Mouse (Mus musculus): ENCODE measurements around the gene Ctbp2. TPM values are rescaled to one million over a fixed set of nuclear protein-coding genes. Genes with fewer than 3 reads are reported as not detected.

The Ctbp2 gene
- total RNA-seq, 2 experiments from 2014 or later = 35.8 to 35.9 TPM

DNA sequence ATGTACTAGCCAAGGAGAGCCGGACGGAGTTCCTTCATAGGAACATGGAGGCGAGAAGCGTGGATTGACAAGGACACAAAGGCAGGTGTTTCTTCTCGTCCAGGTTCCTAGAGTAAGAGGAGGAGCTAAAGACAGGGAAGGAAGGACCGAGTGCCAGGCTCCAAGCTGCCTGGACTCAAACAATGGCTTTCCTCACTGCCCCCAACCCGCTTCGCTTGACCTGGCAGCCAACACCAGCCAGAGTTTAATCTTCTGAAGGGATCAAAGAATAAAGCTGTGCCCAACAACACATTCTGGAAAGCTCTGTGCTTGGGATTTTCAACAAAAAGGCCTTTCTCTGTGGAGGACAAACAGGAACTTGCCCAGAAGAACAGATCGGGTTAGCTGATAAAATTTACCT lies 70.4 kb downstream of the Ctbp2 start:
- intact Hi-C loops (cut with DNase I) = loop anchor here (5.0 kb wide), 1 partner anchor 69 kb away; the partner anchor contains the start of genes Ctbp2 and Fgfr2
- no peak for DNase-seq

- DNase-seq = peak; percentile 61 to 68
- intact Hi-C loops (cut with DNase I) = loop anchor here (5.0 kb wide), 1 partner anchor 69 kb away; the partner anchor contains the start of genes Ctbp2 and Fgfr2
Measured at GRCm38 (mm10) chr7:133052819-133053218, 71.3 kb downstream of the Ctbp2 start.

GRCm38 (mm10) chr7:133050681-133051080 lies 73.5 kb downstream of the Ctbp2 start:
- no peak for DNase-seq
- intact Hi-C loops (cut with DNase I) = loop anchor here (5.0 kb wide), 1 partner anchor 72 kb away; the partner anchor contains the start of genes Ctbp2 and Fgfr2

- no peak for DNase-seq
- intact Hi-C loops (cut with DNase I) = no loop called here
Measured at GRCm38 (mm10) chr7:133048085-133048630, 76.0 kb downstream of the Ctbp2 start.

DNA sequence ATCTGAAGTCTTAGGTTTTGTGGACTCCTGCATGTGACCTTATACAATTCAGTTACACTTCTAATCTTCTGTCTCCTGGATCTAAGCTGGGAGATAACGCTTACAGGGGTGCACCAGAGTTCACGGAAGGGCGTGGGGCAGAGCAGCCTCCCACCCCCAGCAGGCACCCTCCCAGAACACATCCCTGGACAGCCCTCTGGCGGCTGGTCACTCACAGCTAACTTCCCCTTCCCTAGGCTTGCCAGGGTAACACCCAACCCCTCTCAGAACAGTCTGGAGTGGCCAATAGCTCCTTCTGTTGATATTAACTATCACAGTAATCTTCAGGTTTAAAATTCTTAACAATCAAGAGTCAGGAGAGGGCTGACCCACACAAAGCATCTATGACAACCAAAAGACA lies 76.9 kb downstream of the Ctbp2 start:
- intact Hi-C loops (cut with DNase I) = no loop called here
- peak; percentile 39 to 57 for DNase-seq

DNA sequence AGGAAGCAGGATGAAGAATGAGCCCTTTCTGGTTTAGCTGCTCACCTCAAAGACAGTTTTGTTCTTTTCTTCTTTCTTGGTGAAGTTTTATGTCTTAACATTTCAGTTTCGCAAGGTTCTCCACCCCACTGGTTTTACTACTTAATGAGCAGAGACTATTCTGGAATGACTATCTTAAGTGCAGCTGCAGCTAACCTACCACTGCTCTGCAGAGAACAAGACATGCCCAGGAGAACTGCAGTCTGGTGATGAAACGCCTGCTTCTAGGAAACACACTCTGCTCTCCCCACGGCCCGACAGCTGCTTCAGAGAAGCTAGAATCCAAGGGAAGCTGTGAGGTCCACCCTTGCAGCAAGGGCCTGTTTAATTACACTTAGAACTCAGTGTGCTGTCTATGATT lies 79.4 kb downstream of the Ctbp2 start:
- intact Hi-C loops (cut with DNase I) = no loop called here
- DNase-seq = no peak

- DNase-seq = no peak
- intact Hi-C loops (cut with DNase I) = no loop called here
Measured at GRCm38 (mm10) chr7:133041784-133042183, 82.4 kb downstream of the Ctbp2 start.

DNA sequence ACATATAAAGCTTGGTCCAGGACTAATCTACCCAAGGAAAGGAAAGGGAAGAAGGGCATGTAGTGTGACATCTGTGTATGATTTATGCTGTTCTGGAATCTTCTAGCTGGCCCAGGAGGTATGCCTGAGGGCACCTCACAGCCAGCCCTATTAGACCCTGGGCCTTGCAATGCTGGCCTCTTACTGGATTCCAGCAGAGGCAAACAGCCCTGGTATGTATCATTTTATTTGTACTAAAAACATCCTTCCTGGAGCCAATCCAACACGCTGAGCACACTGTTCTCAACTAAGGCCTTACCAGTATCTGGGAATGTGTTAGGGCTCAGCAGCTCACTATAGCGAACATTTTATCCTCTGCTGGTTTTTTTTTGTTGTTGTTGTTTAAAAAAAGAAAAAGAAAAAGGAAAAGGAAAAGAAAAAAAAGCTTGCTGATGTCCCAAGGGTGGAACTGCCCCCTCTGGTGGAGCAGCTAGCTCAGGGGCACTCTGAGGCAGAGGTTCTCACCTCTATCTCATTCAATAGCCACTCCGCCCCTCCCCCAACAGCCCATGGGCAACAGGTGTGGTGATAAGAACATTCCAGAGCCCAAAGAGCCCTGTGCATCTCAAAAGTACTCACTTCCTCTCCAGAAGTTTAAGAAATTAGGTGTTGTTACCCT lies 83.3 kb downstream of the Ctbp2 start:
- no peak for DNase-seq
- intact Hi-C loops (cut with DNase I) = no loop called here

DNA sequence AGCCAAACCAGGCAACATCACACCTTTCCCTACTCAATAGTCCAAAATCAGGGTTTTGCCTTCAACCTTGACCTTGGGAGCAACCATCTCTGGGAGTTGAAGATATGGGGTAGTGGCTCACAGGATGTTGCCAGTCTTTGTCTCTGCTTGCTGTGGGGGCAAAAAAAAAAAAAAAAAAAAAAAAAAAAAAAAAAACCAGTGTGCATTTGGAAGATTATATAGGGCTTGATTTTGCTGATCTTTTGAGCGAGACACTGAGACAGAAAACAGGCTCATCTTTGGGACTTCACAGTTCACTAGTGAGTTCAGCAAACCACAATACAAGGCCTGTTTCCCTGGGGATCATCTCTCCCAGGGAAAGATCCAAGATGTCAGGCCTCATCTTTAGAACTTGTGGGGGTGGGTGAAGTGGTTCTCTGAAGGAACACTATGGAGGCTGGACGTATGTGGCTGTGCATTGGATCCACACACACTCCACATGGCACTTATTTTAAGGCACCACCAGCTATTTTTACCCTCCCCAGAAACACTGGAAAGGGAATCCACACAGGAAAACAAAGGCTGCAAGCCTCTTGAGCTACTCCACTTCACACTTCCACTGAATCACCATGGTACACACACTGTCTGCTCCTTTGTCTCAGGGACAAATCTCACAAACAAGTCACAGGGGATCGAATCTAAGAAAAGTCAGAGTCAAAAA lies 84.4 kb downstream of the Ctbp2 start:
- DNase-seq = no peak
- intact Hi-C loops (cut with DNase I) = loop anchor here (5.0 to 10.0 kb wide), 2 partner anchors 435 to 598 kb away; partner anchors contain the start of gene Edrf1

GRCm38 (mm10) chr7:133037618-133038017 lies 86.5 kb downstream of the Ctbp2 start:
- intact Hi-C loops (cut with DNase I) = loop anchor here (5.0 to 10.0 kb wide), 2 partner anchors 437 to 600 kb away; partner anchors contain the start of gene Edrf1
- peak in 1 of 2 experiments; percentile 23 for DNase-seq

GRCm38 (mm10) chr7:133037217-133037616 lies 86.9 kb downstream of the Ctbp2 start:
- DNase-seq = peak in 1 of 2 experiments; percentile 57
- intact Hi-C loops (cut with DNase I) = loop anchor here (5.0 to 10.0 kb wide), 2 partner anchors 438 to 600 kb away; partner anchors contain the start of gene Edrf1

- intact Hi-C loops (cut with DNase I) = loop anchor here (5.0 to 10.0 kb wide), 2 partner anchors 439 to 601 kb away; partner anchors contain the start of gene Edrf1
- DNase-seq = no peak
Measured at GRCm38 (mm10) chr7:133035901-133036300, 88.3 kb downstream of the Ctbp2 start.

DNA sequence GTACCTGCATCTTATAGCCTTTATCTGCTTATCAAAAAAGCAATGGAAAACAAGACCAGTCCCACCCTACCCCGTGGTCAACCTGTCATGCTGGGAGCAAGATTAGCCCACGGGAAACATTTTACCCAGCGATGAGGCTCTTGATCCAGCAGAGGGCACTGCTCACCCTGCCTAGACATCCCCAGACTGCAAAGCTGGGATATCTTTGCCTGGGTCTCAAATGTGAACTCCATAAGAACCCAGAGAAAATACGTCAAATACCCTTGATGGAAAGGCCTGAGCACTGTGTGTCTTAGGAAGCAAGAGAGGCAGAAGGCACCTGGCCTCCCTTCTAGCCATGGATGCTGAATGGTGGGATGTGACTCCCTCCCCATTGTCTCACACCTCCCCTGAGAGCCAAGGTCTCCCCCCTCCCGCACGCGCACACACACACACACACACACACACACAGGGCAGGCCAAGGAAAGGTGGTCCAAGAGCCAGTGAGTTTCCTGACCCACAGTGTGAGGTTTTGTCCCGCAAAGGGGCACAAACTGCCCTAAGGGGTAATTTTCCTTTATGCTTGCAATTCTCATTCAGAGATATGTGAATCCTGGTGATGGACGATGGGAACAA lies 91.5 kb downstream of the Ctbp2 start:
- DNase-seq = peak; percentile 72 to 81
- intact Hi-C loops (cut with DNase I) = loop anchor here (1.0 to 10.0 kb wide), 5 partner anchors 30 to 442 kb away; partner anchors contain the start of gene Fgfr2

GRCm38 (mm10) chr7:133029496-133030047 lies 94.6 kb downstream of the Ctbp2 start:
- intact Hi-C loops (cut with DNase I) = loop anchor here (5.0 to 10.0 kb wide), 2 partner anchors 148 to 445 kb away; no protein-coding TSS in a partner anchor
- no peak for DNase-seq

- DNase-seq = no peak
- intact Hi-C loops (cut with DNase I) = no loop called here
Measured at GRCm38 (mm10) chr7:133029004-133029403, 95.2 kb downstream of the Ctbp2 start.

GRCm38 (mm10) chr7:133027930-133028329 lies 96.2 kb downstream of the Ctbp2 start:
- intact Hi-C loops (cut with DNase I) = no loop called here
- DNase-seq = no peak

GRCm38 (mm10) chr7:133024694-133025093 lies 99.5 kb downstream of the Ctbp2 start:
- intact Hi-C loops (cut with DNase I) = no loop called here
- DNase-seq = no peak

GRCm38 (mm10) chr7:133019481-133020020 lies 104.6 kb downstream of the Ctbp2 start:
- intact Hi-C loops (cut with DNase I) = no loop called here
- no peak for DNase-seq

DNA sequence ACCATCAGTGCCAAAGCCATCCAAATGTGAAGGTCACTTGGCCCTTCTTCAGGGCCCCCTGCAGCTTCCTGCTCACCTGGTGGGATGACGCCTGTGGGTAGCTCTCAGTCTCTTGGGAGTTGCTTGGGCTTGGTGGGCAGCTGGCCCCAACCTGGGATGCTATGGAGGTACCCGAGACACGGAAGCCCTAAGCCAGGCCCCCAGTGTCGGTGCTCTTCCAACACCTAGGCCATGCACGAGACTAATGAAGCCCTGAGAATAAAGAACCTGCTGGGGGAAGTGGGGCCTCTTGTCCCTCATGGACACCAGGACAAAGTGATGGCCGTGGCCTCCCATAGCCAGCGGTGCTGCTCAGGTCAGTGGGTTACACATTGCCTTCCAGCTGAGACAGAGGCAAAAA lies 105.2 kb downstream of the Ctbp2 start:
- intact Hi-C loops (cut with DNase I) = no loop called here

More for the DNA sequence above, 105.2 kb downstream of the Ctbp2 start:
- no peak for DNase-seq

Measured in heart, postnatal 14 days (tissue).